Mouse (Mus musculus): ENCODE measurements around the gene Fam131a. TPM values are rescaled to one million over a fixed set of nuclear protein-coding genes. Genes with fewer than 3 reads are reported as not detected.
A peak's percentile ranks its signal among the peaks of the same experiment; 100 is the strongest.

Fam131a gene
- total RNA-seq (2014; rRNA removed; ENCODE audit: low replicate concordance) (24.8 and 25.5 TPM in 2 replicates), polyA plus RNA-seq (2015; fragmentation: Nextera tagmentation; extraction: Ambion mirVana) (8.7 and 8.8 TPM in 2 replicates)

DNA sequence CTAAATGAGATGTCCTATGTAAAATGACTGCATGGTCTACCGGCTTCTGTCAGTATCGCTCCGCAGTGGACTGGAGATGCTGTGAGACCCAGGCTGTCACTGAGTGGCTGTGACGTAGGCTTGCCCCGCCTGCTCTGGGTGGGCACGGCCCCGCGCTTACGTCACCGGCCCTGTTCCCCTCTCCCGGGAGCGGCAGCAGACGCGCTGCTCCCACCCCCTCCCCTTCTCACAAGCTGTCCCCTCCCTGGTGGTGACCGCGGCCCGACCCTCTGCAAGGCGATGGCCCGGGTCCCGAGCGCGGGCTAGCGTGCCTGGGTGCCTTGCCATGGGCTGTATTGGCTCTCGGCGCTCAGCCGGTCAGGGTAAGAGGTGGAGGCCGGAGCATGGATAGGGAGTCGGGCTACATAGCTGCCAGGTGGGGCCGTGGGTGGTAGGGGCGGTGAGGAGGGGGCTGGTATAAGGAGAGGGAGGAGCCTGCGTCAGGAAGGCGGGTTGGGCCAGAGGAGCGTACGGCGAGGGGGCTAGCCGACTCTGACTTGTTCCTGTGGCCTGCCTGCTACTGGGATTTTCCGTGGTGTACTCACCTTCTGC is at the start of gene Fam131a:
TSS of gene Fam131a (plus strand) at position 131 of the 591 bp plus-strand sequence.
- Histone ChIP-seq H3K9me3 (replicated peaks; ENCODE audit: control insufficient read depth, low read length) (no peaks in the 10 kb centered on the region), H3K27me3 (ENCODE audit: control insufficient read depth, insufficient read depth, low read length) (no peaks in the 10 kb centered on the region), H3K4me1 (ENCODE audit: control insufficient read depth, insufficient read depth) (peaks cover 18% of the 10 kb centered on the region), H3K4me3 (ENCODE audit: low read depth, low read length) (peak within 1 kb of the TSS; percentile 76), H3K9ac (replicated peaks; ENCODE audit: low read depth, low read length) (peak within 1 kb of the TSS; percentile 78), H3K36me3 (replicated peaks; ENCODE audit: control insufficient read depth, insufficient read depth, low read length) (peaks cover 37% of the 10 kb centered on the region), H3K4me2 (ENCODE audit: low read depth, low read length) (peak within 1 kb of the TSS; percentile 95), H3K27ac (ENCODE audit: low read depth) (peak within 1 kb of the TSS; percentile 80)
- WGBS, result 0% methylated on average over 37 of the region's 37 CpGs
- TF ChIP-seq CTCF (IDR thresholded peaks at IDR 0.05; ENCODE audit: low read depth), result no peak
- TF ChIP-seq EP300 (IDR thresholded peaks at IDR 0.05; ENCODE audit: low read depth), result peak; percentile 33; the same call in 1 of the 2 replicates
- ATAC-seq (ENCODE audit: insufficient read depth, low read depth) (peak; percentile 89), DNase-seq (ENCODE audit: low spot score) (peak; percentile 87)

DNA sequence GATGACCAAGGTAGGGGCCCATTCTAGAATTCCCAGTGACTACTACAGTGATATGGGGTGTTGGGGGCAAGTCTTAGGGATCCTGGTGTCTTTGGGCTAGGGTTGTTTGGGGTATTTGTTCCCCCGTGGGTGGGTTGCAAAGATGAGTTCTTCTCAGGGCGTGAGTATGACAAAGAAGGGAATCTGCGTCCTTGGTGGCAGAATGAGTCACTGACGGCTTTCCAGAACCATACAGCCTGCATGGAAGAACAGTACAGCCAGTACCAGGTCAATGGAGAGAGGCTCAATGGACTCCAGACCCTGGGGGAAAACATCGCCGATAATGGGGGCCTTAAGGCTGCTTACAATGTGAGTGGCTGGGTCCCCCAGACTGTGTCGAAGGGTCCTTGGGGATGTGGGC is 49.1 kb upstream of the Fam131a start:
- Histone ChIP-seq H3K4me3 (ENCODE audit: low read depth, low read length) (no peak overlapping the region), H3K9me3 (replicated peaks; ENCODE audit: control insufficient read depth, low read length) (no peaks in the 10 kb centered on the region), H3K9ac (replicated peaks; ENCODE audit: low read depth, low read length) (no peak overlapping the region), H3K4me2 (ENCODE audit: low read depth, low read length) (no peak overlapping the region), H3K36me3 (replicated peaks; ENCODE audit: control insufficient read depth, insufficient read depth, low read length) (no peaks in the 10 kb centered on the region), H3K27me3 (ENCODE audit: control insufficient read depth, insufficient read depth, low read length) (no peaks in the 10 kb centered on the region), H3K4me1 (ENCODE audit: control insufficient read depth, insufficient read depth) (no peaks in the 10 kb centered on the region), H3K27ac (ENCODE audit: low read depth) (no peak overlapping the region)
- DNase-seq (ENCODE audit: low spot score) (no peak), ATAC-seq (ENCODE audit: insufficient read depth, low read depth) (no peak)
- WGBS, result 79% methylated on average over 7 of the region's 7 CpGs
- TF ChIP-seq CTCF (IDR thresholded peaks at IDR 0.05; ENCODE audit: low read depth), result no peak
- TF ChIP-seq EP300 (IDR thresholded peaks at IDR 0.05; ENCODE audit: low read depth), result no peak

DNA sequence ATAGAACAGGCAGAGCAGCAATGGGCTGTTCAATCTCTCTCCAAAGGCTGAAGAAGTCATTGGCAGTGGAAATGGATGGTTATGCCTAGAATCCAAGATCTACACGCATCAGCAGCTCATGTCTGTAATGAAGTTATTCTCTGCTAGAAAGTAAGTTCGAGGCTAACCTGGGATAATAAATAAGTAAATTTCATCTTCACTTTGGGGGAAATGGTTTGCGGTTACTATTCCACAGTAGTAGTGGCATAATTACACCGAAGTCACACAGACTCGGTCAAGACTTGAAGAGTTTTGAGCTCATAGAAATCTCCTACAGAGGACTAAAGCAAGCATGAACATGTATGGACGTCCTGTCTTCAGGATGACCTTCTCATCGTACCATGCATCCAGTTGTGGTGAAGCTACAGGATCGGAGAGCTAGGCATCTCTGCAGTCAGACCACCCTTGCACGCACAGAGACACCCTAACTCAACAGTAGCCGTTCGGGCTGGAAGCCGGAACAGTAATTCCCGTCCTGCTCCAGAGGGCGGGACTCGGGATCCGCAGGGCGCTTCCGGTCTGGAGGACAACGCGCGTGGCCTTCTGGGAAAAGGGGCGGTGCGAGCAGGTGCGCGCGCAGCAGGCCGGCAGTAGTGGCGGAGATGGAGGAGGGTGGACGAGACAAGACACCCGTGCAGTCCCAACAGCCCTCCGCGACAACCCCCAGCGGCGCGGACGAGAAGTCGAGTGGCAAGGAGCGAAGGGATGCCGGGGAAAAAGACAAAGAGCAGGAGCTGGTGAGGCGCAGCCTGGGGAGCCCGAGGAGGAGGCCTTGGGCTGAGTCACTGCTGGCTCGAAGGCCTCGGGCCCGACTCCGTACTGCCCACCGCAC is 41.7 kb upstream of the Fam131a start, which contains the start of gene Psmd2:
TSS of gene Psmd2 (plus strand) at position 577 of the 871 bp plus-strand sequence.
- no peaks in the 10 kb centered on the region for H3K27me3 ChIP-seq (ENCODE audit: control insufficient read depth, insufficient read depth, low read length)
- H3K4me3 ChIP-seq (ENCODE audit: low read depth, low read length), result peak within 1 kb of the TSS; percentile 81
- no peak for TF ChIP-seq EP300 (IDR thresholded peaks at IDR 0.05; ENCODE audit: low read depth)
- peak; percentile 24; the same call in 1 of the 2 replicates for TF ChIP-seq CTCF (IDR thresholded peaks at IDR 0.05; ENCODE audit: low read depth)
- peak within 1 kb of the TSS; percentile 80 for H3K9ac ChIP-seq (replicated peaks; ENCODE audit: low read depth, low read length)
- H3K27ac ChIP-seq (ENCODE audit: low read depth), result peak within 1 kb of the TSS; percentile 67
- DNase-seq (ENCODE audit: low spot score) (peak; percentile 90), ATAC-seq (ENCODE audit: insufficient read depth, low read depth) (peak; percentile 97)
- 2% methylated on average over 45 of the region's 46 CpGs for WGBS
- no peaks in the 10 kb centered on the region for H3K9me3 ChIP-seq (replicated peaks; ENCODE audit: control insufficient read depth, low read length)
- peaks cover 20% of the 10 kb centered on the region for H3K36me3 ChIP-seq (replicated peaks; ENCODE audit: control insufficient read depth, insufficient read depth, low read length)
- H3K4me2 ChIP-seq (ENCODE audit: low read depth, low read length), result peak within 1 kb of the TSS; percentile 63
- H3K4me1 ChIP-seq (ENCODE audit: control insufficient read depth, insufficient read depth), result peaks cover 15% of the 10 kb centered on the region

DNA sequence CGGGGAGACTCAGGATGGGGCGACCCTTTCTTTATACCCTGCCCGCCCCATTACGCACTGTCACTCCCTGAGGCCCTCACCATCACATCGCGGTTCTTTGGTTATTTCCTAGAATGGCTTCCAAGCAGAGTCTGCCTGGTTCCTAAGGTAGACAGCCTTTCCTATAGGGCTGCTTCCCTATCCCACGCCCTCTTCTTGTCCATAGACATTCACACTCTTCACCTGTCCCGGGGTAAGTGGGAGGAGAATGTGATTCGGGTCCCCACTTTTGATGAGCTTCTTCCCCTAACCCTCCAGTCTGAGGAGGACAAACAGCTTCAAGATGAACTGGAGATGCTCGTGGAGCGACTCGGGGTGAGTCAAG is 41.1 kb upstream of the Fam131a start:
- ATAC-seq (ENCODE audit: insufficient read depth, low read depth) (no peak), DNase-seq (ENCODE audit: low spot score) (no peak)
- TF ChIP-seq CTCF (IDR thresholded peaks at IDR 0.05; ENCODE audit: low read depth), result no peak
- TF ChIP-seq EP300 (IDR thresholded peaks at IDR 0.05; ENCODE audit: low read depth), result no peak
- Histone ChIP-seq H3K27me3 (ENCODE audit: control insufficient read depth, insufficient read depth, low read length) (no peaks in the 10 kb centered on the region), H3K4me3 (ENCODE audit: low read depth, low read length) (peak overlapping the region; percentile 81), H3K4me1 (ENCODE audit: control insufficient read depth, insufficient read depth) (peaks cover 15% of the 10 kb centered on the region), H3K27ac (ENCODE audit: low read depth) (0 out of 2 replicates have a peak overlapping the region, but pooled peaks have one; percentile 33), H3K36me3 (replicated peaks; ENCODE audit: control insufficient read depth, insufficient read depth, low read length) (peaks cover 26% of the 10 kb centered on the region), H3K9me3 (replicated peaks; ENCODE audit: control insufficient read depth, low read length) (no peaks in the 10 kb centered on the region), H3K4me2 (ENCODE audit: low read depth, low read length) (peak overlapping the region; percentile 63), H3K9ac (replicated peaks; ENCODE audit: low read depth, low read length) (peak overlapping the region; percentile 80)
- WGBS, result 8% methylated on average over 12 of the region's 12 CpGs

DNA sequence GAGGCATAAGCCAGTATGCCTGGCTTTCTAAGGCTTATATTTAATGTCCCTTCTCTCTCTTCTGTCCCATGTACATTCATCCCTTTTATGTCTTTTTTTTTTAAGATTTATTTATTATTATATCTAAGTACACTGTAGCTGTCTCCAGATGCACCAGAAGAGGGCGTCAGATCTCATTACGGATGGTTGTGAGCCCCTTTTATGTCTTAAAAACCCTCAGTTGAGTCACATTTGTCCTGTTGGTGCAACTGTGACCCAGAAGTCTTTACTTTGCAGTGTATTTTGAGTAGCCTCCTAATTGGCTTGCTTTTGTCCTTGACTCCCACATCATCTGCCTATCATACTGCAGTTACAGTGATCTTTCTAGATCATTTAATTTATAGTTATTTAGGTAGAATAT is 39.7 kb upstream of the Fam131a start:
- H3K27me3 ChIP-seq (ENCODE audit: control insufficient read depth, insufficient read depth, low read length), result no peaks in the 10 kb centered on the region
- WGBS, result 50% methylated on average over 2 of the region's 2 CpGs
- H3K4me3 ChIP-seq (ENCODE audit: low read depth, low read length), result no peak overlapping the region
- H3K9me3 ChIP-seq (replicated peaks; ENCODE audit: control insufficient read depth, low read length), result no peaks in the 10 kb centered on the region
- DNase-seq (ENCODE audit: low spot score) (no peak), ATAC-seq (ENCODE audit: insufficient read depth, low read depth) (no peak)
- peaks cover 15% of the 10 kb centered on the region for H3K4me1 ChIP-seq (ENCODE audit: control insufficient read depth, insufficient read depth)
- no peak overlapping the region for H3K4me2 ChIP-seq (ENCODE audit: low read depth, low read length)
- no peak for TF ChIP-seq EP300 (IDR thresholded peaks at IDR 0.05; ENCODE audit: low read depth)
- no peak for TF ChIP-seq CTCF (IDR thresholded peaks at IDR 0.05; ENCODE audit: low read depth)
- no peak overlapping the region for H3K9ac ChIP-seq (replicated peaks; ENCODE audit: low read depth, low read length)
- H3K36me3 ChIP-seq (replicated peaks; ENCODE audit: control insufficient read depth, insufficient read depth, low read length), result peaks cover 40% of the 10 kb centered on the region
- no peak overlapping the region for H3K27ac ChIP-seq (ENCODE audit: low read depth)
